Mouse (Mus musculus) CH12.LX (cell line): ENCODE measurements around the gene Fgfr2. TPM values are rescaled to one million over a fixed set of nuclear protein-coding genes. Genes with fewer than 3 reads are reported as not detected.

Experiments
- DNase-seq: peaks from one replicate; pipeline ENCODE4 v3.0.0-alpha.2; 2013; ENCODE audit errors: extremely low read depth
- H3K27ac ChIP-seq: 2 replicates; pipeline ENCODE4 v1.5.1; 2012; ENCODE audit warnings: low read depth, mild to moderate bottlenecking, control low read depth, moderate library complexity; ENCODE audit not compliant: insufficient read depth
- H3K27me3 ChIP-seq: replicated peaks from 2 replicates; pipeline ENCODE3; 2012; ENCODE audit warnings: inconsistent platforms
- H3K36me3 ChIP-seq, 2 experiments: replicated peaks in 1 of 2; 2 replicates each; pipeline versions ENCODE3 to v1.6.1; 2012; ENCODE audit warnings: inconsistent platforms in 1 of 2, low read length in 1 of 2, mild to moderate bottlenecking in 1 of 2, mixed read lengths in 1 of 2, moderate library complexity in 1 of 2; ENCODE audit not compliant: control insufficient read depth in 1 of 2, insufficient read depth in 1 of 2
- H3K4me1 ChIP-seq, 2 experiments: 2 replicates each; pipeline ENCODE4 v1.6.1; 2012; ENCODE audit warnings: inconsistent platforms in 1 of 2, moderate library complexity in 1 of 2; ENCODE audit not compliant: insufficient read depth in 2 of 2, control insufficient read depth in 1 of 2
- H3K4me2 ChIP-seq: 2 replicates; pipeline ENCODE4 v1.6.1; 2012; ENCODE audit warnings: low read depth, mild to moderate bottlenecking, control low read depth; ENCODE audit not compliant: poor library complexity, insufficient read depth, severe bottlenecking
- H3K4me3 ChIP-seq, 3 experiments: fragments of 150-350 bp in 1 of 3; sonication (generic) in 1 of 3; replicated peaks in 1 of 3; 2 replicates each; pipeline versions ENCODE3 to v1.5.1; 2011 to 2012; ENCODE audit warnings: low read depth in 2 of 3, low read length in 2 of 3, mild to moderate bottlenecking in 2 of 3, moderate library complexity in 2 of 3, control low read depth in 1 of 3, improper control_type of control experiment in 1 of 3, inconsistent platforms in 1 of 3, mixed read lengths in 1 of 3; ENCODE audit not compliant: poor library complexity in 1 of 3
- H3K79me2 ChIP-seq: replicated peaks from 2 replicates; pipeline ENCODE4 v1.6.1; 2012; ENCODE audit warnings: mild to moderate bottlenecking, moderate library complexity; ENCODE audit not compliant: control insufficient read depth, poor library complexity, insufficient read depth, severe bottlenecking; ENCODE audit errors: extremely low read depth
- H3K9ac ChIP-seq: 2 replicates; pipeline ENCODE4 v1.6.1; 2012; ENCODE audit warnings: low read depth, mild to moderate bottlenecking, control low read depth, moderate library complexity; ENCODE audit not compliant: insufficient read depth
- H3K9me3 ChIP-seq: replicated peaks from 2 replicates; pipeline ENCODE3; 2012; ENCODE audit warnings: low read length, inconsistent platforms, mixed read lengths
- BHLHE40 ChIP-seq: IDR thresholded peaks from 2 replicates; pipeline ENCODE4 v1.6.1; 2011; ENCODE audit warnings: mild to moderate bottlenecking, low read depth, low read length, improper control_type of control experiment
- E2F4 ChIP-seq: IDR thresholded peaks from 2 replicates; pipeline ENCODE4 v1.6.1; 2011; ENCODE audit warnings: low read depth, low read length, improper control_type of control experiment; ENCODE audit not compliant: insufficient replicate concordance
- EP300 ChIP-seq: IDR thresholded peaks from 2 replicates; pipeline ENCODE4 v1.6.1; 2011; ENCODE audit warnings: low read length, improper control_type of control experiment
- ETS1 ChIP-seq: conservative IDR thresholded peaks from 2 replicates; pipeline ENCODE4 v1.6.1; 2012; ENCODE audit warnings: low read depth, mild to moderate bottlenecking, inconsistent platforms, low read length, improper control_type of control experiment, moderate library complexity
- GABPA ChIP-seq: IDR thresholded peaks from 2 replicates; pipeline ENCODE4 v1.6.1; 2012; ENCODE audit warnings: low read depth, low read length, improper control_type of control experiment, inconsistent platforms; ENCODE audit not compliant: insufficient replicate concordance
- HCFC1 ChIP-seq: IDR thresholded peaks from 2 replicates; pipeline ENCODE4 v1.6.1; 2012; ENCODE audit warnings: low read depth, mild to moderate bottlenecking, inconsistent platforms, low read length, improper control_type of control experiment
- JUN ChIP-seq: IDR thresholded peaks from 2 replicates; pipeline ENCODE4 v1.6.1; 2011; ENCODE audit warnings: low read depth, mild to moderate bottlenecking, low read length, improper control_type of control experiment, moderate library complexity; ENCODE audit not compliant: insufficient read depth
- JUND ChIP-seq: conservative IDR thresholded peaks from 2 replicates; pipeline ENCODE4 v1.6.1; 2011; ENCODE audit warnings: low read depth, low read length, improper control_type of control experiment
- MAX ChIP-seq: IDR thresholded peaks from 2 replicates; pipeline ENCODE4 v1.6.1; 2011; ENCODE audit warnings: low read length, improper control_type of control experiment
- MAZ ChIP-seq: IDR thresholded peaks from 2 replicates; pipeline ENCODE4 v1.6.1; 2012; ENCODE audit warnings: low read depth, mild to moderate bottlenecking, inconsistent platforms, low read length, improper control_type of control experiment, moderate library complexity
- MXI1 ChIP-seq: IDR thresholded peaks from 2 replicates; pipeline ENCODE4 v1.6.1; 2011; ENCODE audit warnings: mild to moderate bottlenecking, low read depth, low read length, improper control_type of control experiment
- NRF1 ChIP-seq: IDR thresholded peaks from 2 replicates; pipeline ENCODE4 v1.6.1; 2014; ENCODE audit warnings: low read depth, mild to moderate bottlenecking, inconsistent platforms, low read length, improper control_type of control experiment, moderate library complexity
- RCOR1 ChIP-seq: conservative IDR thresholded peaks from 2 replicates; pipeline ENCODE4 v1.6.1; 2012; ENCODE audit warnings: low read depth, mild to moderate bottlenecking, inconsistent platforms, low read length, improper control_type of control experiment
- SIN3A ChIP-seq: IDR thresholded peaks from 2 replicates; pipeline ENCODE4 v1.6.1; 2012; ENCODE audit warnings: low read length, improper control_type of control experiment, inconsistent platforms
- TCF12 ChIP-seq: IDR thresholded peaks from 2 replicates; pipeline ENCODE4 v1.6.1; 2014; ENCODE audit warnings: low read depth, mild to moderate bottlenecking, inconsistent platforms, low read length, improper control_type of control experiment
- USF2 ChIP-seq: conservative IDR thresholded peaks from 2 replicates; pipeline ENCODE4 v1.6.1; 2011; ENCODE audit warnings: low read depth, low read length, improper control_type of control experiment
- ZKSCAN1 ChIP-seq: IDR thresholded peaks from 2 replicates; pipeline ENCODE4 v1.6.1; 2012; ENCODE audit warnings: low read depth, inconsistent platforms, low read length, improper control_type of control experiment, borderline replicate concordance
- ZNF384 ChIP-seq: IDR thresholded peaks from 2 replicates; pipeline ENCODE4 v1.6.1; 2012; ENCODE audit warnings: low read depth, low read length, improper control_type of control experiment, inconsistent platforms
- dilution Hi-C: fragments of 300-500 bp; cut with MboI; formaldehyde crosslinking; loops from 2 replicates; pipeline ENCODE4 v1.14.3; 2020; ENCODE audit warnings: low sequenced_read_pairs; ENCODE audit not compliant: extremely low pct_unique_long_range_greater_than_20kb, extremely low pct_ligation_motif_present
- in situ Hi-C: fragments of 300-500 bp; cut with MboI; formaldehyde crosslinking; loops from 3 replicates; pipeline ENCODE4 v1.14.3; 2019; ENCODE audit warnings: low sequenced_read_pairs, low pct_ligation_motif_present, low pct_unique_long_range_greater_than_20kb, mixed read lengths
- polyA plus RNA-seq: library from polyadenylated mRNA; unstranded; fragments of >175 nt; gene quantifications from 2 replicates; pipeline ENCODE4 v1.2.1, GENCODE M21; 2012; ENCODE audit warnings: low read depth; ENCODE audit not compliant: insufficient read length
- total RNA-seq, 2 experiments: library from RNA; depleted of rRNA; stranded (reverse); fragments of 300-350 nt in 1 of 2; fragments of >200 nt in 1 of 2; gene quantifications; 2 replicates each; pipeline ENCODE4 v1.2.3; 2012 to 2014

The Fgfr2 gene
- total and polyA plus RNA-seq, 3 experiments: not detected

GRCm38 (mm10) chr7:131037083-131037482 is 2086.1 kb downstream of the Fgfr2 start:
- no peaks in the 10 kb centered on the region for H3K36me3 ChIP-seq
- in situ Hi-C loops (no loop called here), dilution Hi-C loops (no loop called here)
- no peaks in the 10 kb centered on the region for H3K9me3 ChIP-seq
- no peaks in the 10 kb centered on the region for H3K79me2 ChIP-seq
- no peaks in the 10 kb centered on the region for H3K4me1 ChIP-seq
- H3K4me2 ChIP-seq: no peak overlapping the region
- peaks cover 78% of the 10 kb centered on the region for H3K27me3 ChIP-seq
- H3K9ac ChIP-seq: no peak overlapping the region
- no peak for DNase-seq
- H3K4me3 ChIP-seq: no peak overlapping the region
- H3K27ac ChIP-seq: no peak overlapping the region
- TF ChIP-seq RCOR1 (no peak), EP300 (no peak), GABPA (no peak), BHLHE40 (no peak), ZNF384 (no peak), E2F4 (no peak), TCF12 (no peak), MAZ (no peak), ZKSCAN1 (no peak)
- TF ChIP-seq, all 38 proteins: peak for 0

- dilution Hi-C loops: no loop called here
Measured at GRCm38 (mm10) chr7:131036396-131036795, 2086.8 kb downstream of the Fgfr2 start.

GRCm38 (mm10) chr7:131031755-131032154 is 2091.4 kb downstream of the Fgfr2 start, which contains the start of gene Dmbt1:
TSS of gene Dmbt1 (plus strand) at chr7:131032053.
- Histone ChIP-seq H3K27me3 (peaks cover 88% of the 10 kb centered on the region), H3K4me2 (no peak within 1 kb of the TSS), H3K36me3 (no peaks in the 10 kb centered on the region), H3K4me1 (no peaks in the 10 kb centered on the region), H3K9me3 (no peaks in the 10 kb centered on the region), H3K79me2 (no peaks in the 10 kb centered on the region), H3K9ac (no peak within 1 kb of the TSS), H3K4me3 (no peak within 1 kb of the TSS), H3K27ac (no peak within 1 kb of the TSS)
- dilution Hi-C loops: no loop called here
- no peak for TF ChIP-seq GABPA
- no peak for TF ChIP-seq SIN3A
- TF ChIP-seq EP300: no peak
- no peak for TF ChIP-seq MXI1
- TF ChIP-seq JUND: no peak
- TF ChIP-seq TCF12: no peak
- TF ChIP-seq ZKSCAN1: no peak
- in situ Hi-C loops: no loop called here
- DNase-seq: no peak

More at GRCm38 (mm10) chr7:131036396-131036795, 2086.8 kb downstream of the Fgfr2 start:
- no peaks in the 10 kb centered on the region for H3K79me2 ChIP-seq
- TF ChIP-seq MAX (no peak), HCFC1 (no peak), NRF1 (no peak), ETS1 (no peak), E2F4 (no peak), JUN (no peak), USF2 (no peak), RCOR1 (no peak)
- no peaks in the 10 kb centered on the region for H3K4me1 ChIP-seq
- no peak for DNase-seq
- H3K4me3 ChIP-seq: no peak overlapping the region
- H3K9ac ChIP-seq: no peak overlapping the region
- no peaks in the 10 kb centered on the region for H3K9me3 ChIP-seq
- no peak overlapping the region for H3K27ac ChIP-seq
- in situ Hi-C loops: no loop called here
- H3K27me3 ChIP-seq: peaks cover 77% of the 10 kb centered on the region
- H3K36me3 ChIP-seq: no peaks in the 10 kb centered on the region
- H3K4me2 ChIP-seq: no peak overlapping the region
